8 mouse cellular contexts compared by ENCODE assay signal in the genomic region with DNA sequence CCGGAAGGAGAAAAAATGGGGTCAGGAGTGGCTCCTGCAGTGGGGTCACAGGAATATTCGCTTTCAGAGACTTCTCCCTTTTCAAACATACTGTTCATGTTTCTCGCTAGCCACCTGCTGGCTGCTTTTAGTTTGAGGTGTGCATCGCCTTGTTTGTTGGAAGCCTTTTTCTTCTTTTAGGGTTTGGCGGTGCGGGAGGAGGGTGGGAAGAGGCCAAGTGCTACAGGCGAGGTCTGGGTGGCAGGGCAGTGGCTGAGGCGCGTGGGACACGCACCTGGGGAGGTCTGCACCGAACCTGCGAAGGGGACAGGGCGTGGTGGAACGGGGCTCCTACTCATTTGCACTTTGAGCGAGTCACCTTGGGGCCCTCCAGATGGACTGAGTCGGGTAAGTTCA. TPM values are rescaled to one million over a fixed set of nuclear protein-coding genes. Genes with fewer than 3 reads are reported as not detected.
DNase-seq lines count a peak whose midpoint lies in the region; ATAC-seq and TF ChIP-seq lines count a peak whose summit lies in the region.

No protein-coding gene starts in this region.

- no peaks in the 10 kb centered on the region for H3K27me3 ChIP-seq in heart, postnatal 0 days (ENCODE audit: control insufficient read depth, insufficient read depth, low read length)
- H3K27me3 ChIP-seq in forebrain, embryonic 14.5 days (replicated peaks; ENCODE audit: control insufficient read depth, insufficient read depth, low read length): no peaks in the 10 kb centered on the region
- no peaks in the 10 kb centered on the region for H3K27me3 ChIP-seq in midbrain, embryonic 10.5 days (ENCODE audit: low read depth, poor library complexity, severe bottlenecking)

- peak overlapping the region; percentile 69 for H3K4me2 ChIP-seq in heart, postnatal 0 days (ENCODE audit: low read depth, low read length)
- H3K4me2 ChIP-seq in forebrain, embryonic 14.5 days (ENCODE audit: low read length): peak overlapping the region; percentile 73

- H3K36me3 ChIP-seq in heart, postnatal 0 days (replicated peaks; ENCODE audit: control insufficient read depth, insufficient read depth, low read length): peaks cover 18% of the 10 kb centered on the region
- H3K36me3 ChIP-seq in forebrain, embryonic 14.5 days (ENCODE audit: control insufficient read depth, insufficient read depth, low read length): peaks cover 16% of the 10 kb centered on the region
- H3K36me3 ChIP-seq in midbrain, embryonic 10.5 days: peaks cover 34% of the 10 kb centered on the region

- WGBS in heart, postnatal 0 days: 4% methylated on average over 16 of the region's 16 CpGs
- 4% methylated on average over 16 of the region's 16 CpGs for WGBS in forebrain, embryonic 14.5 days
- WGBS in midbrain, embryonic 10.5 days: 5% methylated on average over 16 of the region's 16 CpGs

- H3K9me3 ChIP-seq in heart, postnatal 0 days (replicated peaks; ENCODE audit: control insufficient read depth, low read length): no peaks in the 10 kb centered on the region
- H3K9me3 ChIP-seq in forebrain, embryonic 14.5 days (replicated peaks; ENCODE audit: control insufficient read depth, low read length): no peaks in the 10 kb centered on the region
- peaks cover 18% of the 10 kb centered on the region for H3K9me3 ChIP-seq in midbrain, embryonic 10.5 days (replicated peaks)

- H3K4me3 ChIP-seq in heart, postnatal 0 days (ENCODE audit: low read depth, low read length): peak overlapping the region; percentile 80
- H3K4me3 ChIP-seq in forebrain, embryonic 14.5 days (ENCODE audit: low read depth, low read length): peak overlapping the region; percentile 83
- peak overlapping the region; percentile 72 for H3K4me3 ChIP-seq in midbrain, embryonic 10.5 days

- peaks cover 5% of the 10 kb centered on the region; the same call in 1 of the 2 replicates for H3K4me1 ChIP-seq in heart, postnatal 0 days (ENCODE audit: control insufficient read depth, insufficient read depth)
- peaks cover 8% of the 10 kb centered on the region for H3K4me1 ChIP-seq in forebrain, embryonic 14.5 days (ENCODE audit: control insufficient read depth, insufficient read depth, low read length)
- H3K4me1 ChIP-seq in midbrain, embryonic 10.5 days: peaks cover 17% of the 10 kb centered on the region

- peak overlapping the region; percentile 91 for H3K27ac ChIP-seq in heart, postnatal 0 days (ENCODE audit: low read depth)
- peak overlapping the region; percentile 82; the same call in 1 of the 2 replicates for H3K27ac ChIP-seq in forebrain, embryonic 14.5 days (ENCODE audit: low read depth, low read length)
- H3K27ac ChIP-seq in midbrain, embryonic 10.5 days (replicated peaks): peak overlapping the region; percentile 91

- ATAC-seq in heart, postnatal 0 days (ENCODE audit: insufficient read depth, low read depth): peak; percentile 22
- ATAC-seq in forebrain, embryonic 14.5 days: no peak

- no peak for DNase-seq in heart, postnatal 0 days (ENCODE audit: low spot score)
- DNase-seq in heart, postnatal 36 days: no peak
- DNase-seq in T-cell, adult 2 months (ENCODE audit: low spot score): peak; percentile 52
- peak; percentile 57 for DNase-seq in forebrain, embryonic 14.5 days (ENCODE audit: low spot score)
- peak; percentile 55 for DNase-seq in kidney, postnatal 14 days
- DNase-seq in midbrain, embryonic 10.5 days (ENCODE audit: low spot score): no peak
- peak; percentile 68 for DNase-seq in thymus, postnatal 25 days
- DNase-seq in gastrocnemius, postnatal 10 days: no peak

- TF ChIP-seq EP300 in heart, postnatal 0 days (IDR thresholded peaks at IDR 0.05; ENCODE audit: low read depth): no peak

- TF ChIP-seq CTCF in heart, postnatal 0 days (IDR thresholded peaks at IDR 0.05; ENCODE audit: low read depth): peak; percentile 46

- H3K9ac ChIP-seq in heart, postnatal 0 days (replicated peaks; ENCODE audit: low read depth, low read length): peak overlapping the region; percentile 78
- H3K9ac ChIP-seq in forebrain, embryonic 14.5 days (ENCODE audit: low read length): peak overlapping the region; percentile 87

- intact Hi-C loops in heart, postnatal 36 days (cut with DNase I): no loop called here

RNA-seq across cellular contexts. Expression of a gene that starts 0.8 kb away (rescaled TPM):
- total RNA-seq in heart, postnatal 0 days (2014; rRNA removed; ENCODE audit: low replicate concordance): 5.4 and 10.0 TPM in 2 replicates
- 3.9 and 4.5 TPM in 2 replicates for polyA plus RNA-seq in heart, postnatal 0 days (2015; fragmentation: Nextera tagmentation; extraction: Ambion mirVana)
- 1 to 10 TPM; 3.5 to 4.5 TPM for total RNA-seq in heart, postnatal 36 days (2021)
- polyA plus RNA-seq in forebrain, embryonic 14.5 days (2014; fragmentation: Nextera tagmentation; extraction: Ambion mirVana): 1.7 and 1.8 TPM in 2 replicates
- 11.4 and 11.6 TPM in 2 replicates for polyA plus RNA-seq in midbrain, embryonic 10.5 days (2016; fragmentation: Nextera tagmentation; extraction: Ambion mirVana)
- 1 to 10 TPM; 3.0 to 4.2 TPM for total RNA-seq in gastrocnemius, postnatal 10 days (2021)

RNA-seq across cellular contexts. Expression of a gene that starts 0.8 kb away (rescaled TPM):
- 29.8 and 43.3 TPM in 2 replicates for total RNA-seq in heart, postnatal 0 days (2014; rRNA removed; ENCODE audit: low replicate concordance)
- polyA plus RNA-seq in heart, postnatal 0 days (2015; fragmentation: Nextera tagmentation; extraction: Ambion mirVana): 22.0 and 22.8 TPM in 2 replicates
- 10 to 100 TPM; 15.1 to 16.1 TPM for total RNA-seq in heart, postnatal 36 days (2021)
- polyA plus RNA-seq in forebrain, embryonic 14.5 days (2014; fragmentation: Nextera tagmentation; extraction: Ambion mirVana): 25.9 and 26.3 TPM in 2 replicates
- polyA plus RNA-seq in midbrain, embryonic 10.5 days (2016; fragmentation: Nextera tagmentation; extraction: Ambion mirVana): 23.8 and 25.0 TPM in 2 replicates
- 10 to 100 TPM; 13.2 to 18.9 TPM for total RNA-seq in gastrocnemius, postnatal 10 days (2021)

RNA-seq across cellular contexts. Expression of a gene that starts 11.2 kb away (rescaled TPM):
- 63.1 and 65.0 TPM in 2 replicates for total RNA-seq in heart, postnatal 0 days (2014; rRNA removed; ENCODE audit: low replicate concordance)
- polyA plus RNA-seq in heart, postnatal 0 days (2015; fragmentation: Nextera tagmentation; extraction: Ambion mirVana): 75.8 and 80.6 TPM in 2 replicates
- total RNA-seq in heart, postnatal 36 days (2021): 10 to 100 TPM; 32.3 to 32.5 TPM
- polyA plus RNA-seq in forebrain, embryonic 14.5 days (2014; fragmentation: Nextera tagmentation; extraction: Ambion mirVana): 23.6 and 26.2 TPM in 2 replicates
- 35.7 and 38.2 TPM in 2 replicates for polyA plus RNA-seq in midbrain, embryonic 10.5 days (2016; fragmentation: Nextera tagmentation; extraction: Ambion mirVana)
- total RNA-seq in gastrocnemius, postnatal 10 days (2021): 10 to 100 TPM; 68.2 to 81.9 TPM

Comparison
In these comparisons a context has a peak if more than half of its experiments do, and no peak if none do; other contexts are left out.
1. DNase-seq: peak in T-cell, adult 2 months (single experiment), forebrain, embryonic 14.5 days (single experiment), kidney, postnatal 14 days (single experiment) and thymus, postnatal 25 days (single experiment); none in heart, postnatal 0 days (single experiment), heart, postnatal 36 days (0 of 2), midbrain, embryonic 10.5 days (single experiment) and gastrocnemius, postnatal 10 days (single experiment).
2. Peak in every context shown above with its lines, with median percentiles within 50 percentile points of each other: H3K27ac ChIP-seq and H3K4me3 ChIP-seq.